Mouse (Mus musculus) megakaryocyte, embryonic 14.5 days (primary cell): ENCODE data around the gene Hacd4.

Experiments
- FLI1 ChIP-seq: IDR thresholded peaks from 2 replicates; pipeline ENCODE4 v1.6.1; 2012; ENCODE audit warnings: low read length, inconsistent platforms, mixed read lengths
- GATA1 ChIP-seq: IDR thresholded peaks from 3 replicates; pipeline ENCODE4 v1.6.1; 2012; ENCODE audit warnings: mixed read lengths, low read length, inconsistent platforms, borderline replicate concordance

GRCm38 (mm10) chr4:88461315-88461714, 22.6 kb upstream of the Hacd4 start:
- no peak for TF ChIP-seq GATA1
- no peak for TF ChIP-seq FLI1
